Mouse (Mus musculus) adrenal gland (tissue): Measurements from ENCODE around the gene Trmt10c.
"Not testable (repeated sequence)": the region's sequence is repeated elsewhere in the genome, so short reads cannot be mapped to it uniquely, and the experiment has no call there.

Source experiments
- intact Hi-C: fragments of 180-260 bp; cut with DNase I; formaldehyde crosslinking; loops from one replicate; pipeline ENCODE4 v1.15.1; 2025
- long read RNA-seq, 2 experiments: library from polyadenylated mRNA; unstranded; transcript quantifications; one replicate each; pipeline ENCODE4 v2.0.0; 2020; ENCODE audit warnings: borderline replicate concordance in 1 of 2; ENCODE audit not compliant: insufficient replicate concordance in 1 of 2

The Trmt10c gene
- long read RNA-seq, experiment 1, transcript Trmt10c-201 (2 exons, 3,002 nt): major isoform, 48 of 51 reads
- long read RNA-seq, experiment 1, partial matches to known transcripts: 0 of 51 reads
- long read RNA-seq, experiment 1, other reads (novel, unspliced or antisense): 3 of 51 reads
- long read RNA-seq, experiment 2, transcript Trmt10c-201 (2 exons, 3,002 nt): major isoform, 33 of 37 reads
- long read RNA-seq, experiment 2, partial matches to known transcripts: 0 of 37 reads
- long read RNA-seq, experiment 2, other reads (novel, unspliced or antisense): 4 of 37 reads

- intact Hi-C loops: no loop called here
Observed at GRCm38 (mm10) chr16:56037138-56038010, at the start of gene Trmt10c. Gene Trmt10c, minus strand, starts transcription at chr16:56037819.

GRCm38 (mm10) chr16:56086336-56086735 is 48.7 kb upstream of the Trmt10c start:
- intact Hi-C loops: no loop called here

GRCm38 (mm10) chr16:56081691-56082090 is 44.1 kb upstream of the Trmt10c start:
- intact Hi-C loops: no loop called here

GRCm38 (mm10) chr16:56079419-56079818 is 41.8 kb upstream of the Trmt10c start:
- intact Hi-C loops: no loop called here

GRCm38 (mm10) chr16:56076121-56076869 is 38.7 kb upstream of the Trmt10c start:
- intact Hi-C loops: no loop called here

GRCm38 (mm10) chr16:56075222-56076111 is 37.8 kb upstream of the Trmt10c start:
- intact Hi-C loops: no loop called here

- intact Hi-C loops: no loop called here
Observed at GRCm38 (mm10) chr16:56074565-56074964, 36.9 kb upstream of the Trmt10c start.

GRCm38 (mm10) chr16:56074122-56074521 is 36.5 kb upstream of the Trmt10c start:
- intact Hi-C loops: no loop called here

- intact Hi-C loops: not testable (repeated sequence)
Observed at GRCm38 (mm10) chr16:56073150-56073549, 35.5 kb upstream of the Trmt10c start.

GRCm38 (mm10) chr16:56072533-56072932 is 34.9 kb upstream of the Trmt10c start:
- intact Hi-C loops: no loop called here

GRCm38 (mm10) chr16:56071317-56072232 is 34.0 kb upstream of the Trmt10c start:
- intact Hi-C loops: no loop called here

- intact Hi-C loops: loop anchor here (5.0 kb wide), 2 partner anchors 59 to 116 kb away; no protein-coding TSS in a partner anchor
Observed at GRCm38 (mm10) chr16:56068523-56069070, 31.0 kb upstream of the Trmt10c start.

- intact Hi-C loops: loop anchor here (5.0 kb wide), 2 partner anchors 61 to 114 kb away; no protein-coding TSS in a partner anchor
Observed at GRCm38 (mm10) chr16:56066113-56066512, 28.5 kb upstream of the Trmt10c start.

GRCm38 (mm10) chr16:56064334-56064990 is 26.8 kb upstream of the Trmt10c start:
- intact Hi-C loops: loop anchor here (1.0 kb wide), 1 partner anchor 100 kb away; no protein-coding TSS in a partner anchor

GRCm38 (mm10) chr16:56062981-56063380 is 25.4 kb upstream of the Trmt10c start:
- intact Hi-C loops: no loop called here

- intact Hi-C loops: no loop called here
Observed at GRCm38 (mm10) chr16:56061995-56062594, 24.5 kb upstream of the Trmt10c start.

- intact Hi-C loops: no loop called here
Observed at GRCm38 (mm10) chr16:56058151-56058550, 20.5 kb upstream of the Trmt10c start.
